Mouse (Mus musculus) megakaryocyte progenitor cell, adult 5-6 weeks (primary cell): ENCODE data around the gene Gsap. TPM values are rescaled to one million over a fixed set of nuclear protein-coding genes. Genes with fewer than 3 reads are reported as not detected.
"Not testable (repeated sequence)": the region's sequence is repeated elsewhere in the genome, so short reads cannot be mapped to it uniquely, and the experiment has no call there.

ENCODE experiments used
- ATAC-seq: replicated peaks from 2 replicates; pipeline ENCODE4 v1.8.0; 2016; ENCODE audit warnings: mild to moderate bottlenecking, moderate TSS enrichment, inconsistent platforms; ENCODE audit not compliant: poor library complexity
- total RNA-seq, 2 experiments: library from RNA; stranded (forward) in 1 of 2; stranded (reverse) in 1 of 2; fragments of 157-497, 149-512 nt in 1 of 2; fragments of 200-1000 nt in 1 of 2; gene quantifications; 2 replicates each; pipeline versions ENCODE4 v1.2.3 to v1.2.4; 2015 to 2017

The Gsap gene
- total RNA-seq, 2 experiments from 2014 or later = 4.4 to 5.6 TPM

DNA sequence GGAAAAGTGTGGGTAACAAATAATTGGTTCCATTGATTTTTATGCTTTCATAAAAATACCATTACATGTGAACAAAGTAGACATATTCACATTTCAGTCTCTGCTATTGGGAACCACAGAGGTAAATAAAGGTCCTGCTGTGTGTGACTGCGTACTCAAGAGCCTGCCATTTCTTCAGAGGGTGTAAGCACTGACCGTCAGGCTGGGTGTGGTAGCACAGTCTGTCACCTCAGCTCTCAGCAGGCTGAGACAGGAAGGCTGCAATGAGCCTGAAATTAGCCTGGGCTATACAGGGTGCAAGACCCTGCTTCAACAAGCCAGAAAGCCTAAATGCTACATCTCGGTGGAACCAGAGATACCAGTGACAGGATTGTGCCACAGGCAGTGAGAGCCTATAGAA is 114.0 kb downstream of the Gsap start:
- ATAC-seq = no peak

DNA sequence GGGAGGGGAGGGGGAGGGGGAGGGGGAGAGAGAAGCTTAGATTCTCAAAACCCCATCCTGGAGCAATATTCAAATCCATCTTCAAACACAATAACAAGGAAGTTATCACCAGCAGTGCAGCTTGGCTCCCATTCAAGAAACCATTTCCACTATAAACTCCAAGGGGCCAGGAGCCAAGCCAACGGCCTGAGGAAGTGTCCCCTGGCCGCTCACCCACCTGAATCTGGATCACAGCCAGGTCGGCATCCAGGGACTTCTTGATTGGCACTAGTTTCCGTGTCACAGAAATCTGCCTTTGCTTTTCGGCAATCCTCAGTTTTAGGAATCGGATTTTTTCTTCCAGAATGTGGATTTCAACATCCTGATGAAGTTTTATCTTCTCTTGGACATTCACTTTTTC is 115.0 kb downstream of the Gsap start:
- no peak for ATAC-seq

DNA sequence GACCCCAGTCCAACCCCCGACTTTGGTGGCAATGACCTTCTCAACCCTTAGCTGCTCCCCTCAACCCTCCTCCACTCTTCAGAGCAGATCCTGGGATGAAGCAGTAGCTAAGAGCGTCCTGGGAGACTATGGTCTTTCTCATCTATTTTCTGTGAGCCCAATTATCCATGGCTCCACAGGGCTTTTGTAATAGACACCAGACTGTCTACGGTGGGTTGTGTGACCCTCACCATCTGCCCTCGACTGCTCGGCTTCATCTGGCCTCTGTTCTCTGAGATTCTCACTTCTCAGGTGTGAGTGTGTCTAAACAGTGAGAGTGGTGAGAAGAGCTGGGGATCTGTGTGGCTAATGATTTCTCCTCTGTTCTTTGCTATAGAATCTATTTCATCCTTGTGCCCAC is 121.1 kb downstream of the Gsap start:
- no peak for ATAC-seq

DNA sequence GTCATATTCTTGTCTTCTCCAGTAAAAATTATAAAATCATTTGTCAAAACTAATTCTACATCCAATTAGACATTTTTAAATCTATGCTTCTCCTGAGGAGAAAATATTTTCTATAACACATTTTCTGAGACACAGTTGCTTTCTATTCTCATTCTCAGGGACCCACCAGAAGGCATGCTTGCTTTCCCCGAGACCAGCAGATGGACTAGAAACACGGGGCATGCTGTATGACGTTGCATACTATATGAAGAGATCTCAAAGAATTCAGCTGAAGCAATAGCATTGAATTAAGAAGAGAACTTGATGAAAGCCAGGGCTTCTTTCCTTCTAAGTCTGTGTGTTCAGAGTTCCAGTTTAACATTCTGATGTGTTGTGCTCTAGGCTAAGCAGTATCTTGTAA is 128.6 kb downstream of the Gsap start:
- no peak for ATAC-seq

DNA sequence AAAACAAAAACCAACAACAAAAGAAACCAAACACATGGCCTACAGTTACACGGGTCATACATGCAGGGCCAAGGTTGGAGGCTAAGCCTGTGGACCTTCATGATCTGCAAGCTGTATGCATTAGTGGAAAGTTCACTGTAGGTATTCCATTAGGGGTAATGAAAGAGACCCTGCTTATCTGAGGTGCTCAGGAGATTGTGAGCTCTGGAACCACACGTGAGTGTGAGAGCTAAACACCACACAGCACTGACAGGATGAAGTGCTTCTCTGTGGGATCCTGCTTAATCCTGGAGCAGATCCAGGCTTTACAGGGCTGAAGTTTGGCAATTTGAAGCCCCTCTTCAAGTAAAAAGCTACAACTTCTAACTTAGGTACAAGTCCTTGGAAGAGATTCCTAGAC is 134.1 kb downstream of the Gsap start:
- no peak for ATAC-seq

DNA sequence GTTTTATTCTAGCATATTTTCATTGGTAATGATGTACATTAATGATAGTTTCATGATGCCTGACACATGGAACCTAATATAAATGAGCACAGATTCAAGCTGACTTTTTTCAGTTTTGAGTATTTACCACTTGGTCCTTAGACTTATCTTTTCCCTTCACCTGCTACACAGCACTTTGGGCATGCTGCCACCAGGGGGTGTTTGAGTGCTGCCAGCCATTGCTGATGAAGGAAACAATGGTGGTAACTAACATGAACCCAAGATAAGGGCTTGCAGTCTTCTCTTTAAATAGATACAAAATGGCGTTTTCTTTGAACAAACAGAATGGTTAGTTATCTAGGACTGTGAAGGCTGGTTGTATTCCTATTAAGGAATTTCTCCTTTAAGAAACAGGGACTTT is 140.4 kb downstream of the Gsap start:
- ATAC-seq = peak; percentile 96

DNA sequence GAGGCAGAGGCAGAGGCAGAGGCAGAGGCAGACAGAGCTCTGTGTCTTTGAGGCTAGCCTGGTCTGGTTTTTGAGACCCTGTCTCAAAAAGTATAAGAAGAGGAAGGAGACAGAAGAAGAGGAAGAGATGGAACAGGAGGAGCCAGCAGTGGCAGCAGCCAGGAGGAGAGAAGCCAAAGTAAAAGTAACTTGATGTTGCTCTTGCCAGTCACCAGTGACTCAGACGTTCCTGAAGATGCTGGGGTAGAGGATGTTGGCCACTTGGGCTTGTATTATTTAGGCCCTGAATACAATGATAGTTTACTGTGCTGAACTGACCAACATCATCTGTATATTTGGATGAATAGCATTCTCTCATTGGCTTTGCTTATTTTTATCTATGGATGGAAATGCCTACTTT is 142.5 kb downstream of the Gsap start:
- ATAC-seq = no peak

DNA sequence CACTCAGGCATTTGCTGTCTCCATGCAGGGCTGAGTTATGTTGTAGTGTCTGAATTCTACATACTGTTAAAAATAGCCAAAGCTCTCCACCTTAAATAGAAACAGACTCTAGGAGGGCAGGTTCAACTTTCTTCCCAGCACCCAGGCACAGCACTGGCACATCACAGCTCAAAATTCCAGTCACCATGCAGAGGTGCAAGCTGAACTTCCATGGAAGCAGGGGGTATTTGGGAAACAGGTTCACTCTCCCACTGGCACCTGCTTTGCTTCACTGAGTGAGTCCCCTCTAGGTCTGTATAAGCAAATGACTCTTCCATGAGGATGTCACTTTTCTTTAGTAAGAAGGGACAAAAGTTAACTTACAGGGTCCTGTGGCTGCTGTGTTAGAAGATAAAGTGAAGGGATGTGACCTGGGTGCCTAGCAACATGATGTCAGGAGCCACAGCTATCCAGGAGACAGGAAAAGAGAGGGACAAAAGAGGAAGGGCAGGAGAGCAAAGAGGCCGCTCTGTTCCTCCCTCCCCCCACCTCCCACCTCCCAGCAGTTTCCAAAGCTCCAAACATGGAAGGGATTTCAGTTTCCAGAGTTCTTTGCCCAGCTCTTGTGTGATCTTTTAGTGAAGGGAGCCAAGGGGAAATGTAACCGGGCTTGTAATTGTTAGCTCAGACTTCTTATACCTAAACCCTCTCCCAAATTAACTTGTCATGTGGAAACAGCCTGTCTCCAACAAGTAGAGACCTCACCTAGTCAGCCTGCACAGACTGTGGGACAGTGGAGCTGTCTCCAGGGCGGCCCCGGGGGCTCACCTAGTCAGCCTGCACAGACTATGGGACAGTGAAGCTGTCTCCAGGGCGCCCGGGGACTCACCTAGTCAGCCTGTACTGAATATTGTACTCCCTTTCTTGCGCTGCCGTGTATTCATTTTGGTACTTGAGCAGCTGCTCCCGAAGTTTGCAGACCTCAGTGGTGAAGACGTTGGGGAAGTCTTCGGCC is 143.9 kb downstream of the Gsap start:
- ATAC-seq = no peak

DNA sequence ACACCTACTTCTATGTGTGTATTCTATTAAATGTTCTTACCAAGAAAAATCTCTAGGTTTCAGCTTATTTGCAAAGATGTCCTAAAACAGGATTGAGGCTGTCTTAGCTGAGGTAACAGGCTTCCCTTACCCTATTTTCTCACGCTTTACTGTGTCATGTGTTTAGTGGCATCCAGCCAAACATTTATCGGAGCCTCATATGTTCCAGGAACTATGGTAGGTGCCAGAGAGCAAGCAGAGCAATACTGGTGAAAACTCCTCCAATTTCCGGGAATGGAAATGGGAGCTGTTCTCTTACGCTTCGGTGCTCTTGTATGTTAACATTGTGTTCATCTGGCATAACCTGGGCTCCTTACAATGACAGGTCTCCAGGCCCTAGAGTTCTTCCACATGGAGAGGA is 145.6 kb downstream of the Gsap start:
- ATAC-seq = peak; percentile 40

DNA sequence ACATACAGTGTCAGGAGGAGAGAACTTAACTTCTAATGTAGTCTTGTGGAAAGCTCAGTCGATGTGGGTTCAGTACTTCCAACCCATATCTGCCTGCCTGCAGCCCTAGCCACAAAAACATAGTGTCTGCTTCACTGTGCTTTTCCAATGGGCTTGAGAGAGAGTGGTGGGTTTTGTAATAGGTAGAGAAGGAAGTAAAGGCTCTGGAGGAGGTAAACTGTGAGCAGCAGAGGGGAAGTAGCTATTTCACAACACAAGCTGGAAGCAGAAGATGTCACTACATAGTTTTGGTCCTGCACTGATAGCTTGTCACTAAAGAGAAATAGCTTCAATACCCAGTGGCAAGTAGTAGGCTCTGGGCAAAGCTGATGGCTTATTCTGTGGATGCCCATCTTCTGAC is 146.1 kb downstream of the Gsap start:
- peak; percentile 96 for ATAC-seq

DNA sequence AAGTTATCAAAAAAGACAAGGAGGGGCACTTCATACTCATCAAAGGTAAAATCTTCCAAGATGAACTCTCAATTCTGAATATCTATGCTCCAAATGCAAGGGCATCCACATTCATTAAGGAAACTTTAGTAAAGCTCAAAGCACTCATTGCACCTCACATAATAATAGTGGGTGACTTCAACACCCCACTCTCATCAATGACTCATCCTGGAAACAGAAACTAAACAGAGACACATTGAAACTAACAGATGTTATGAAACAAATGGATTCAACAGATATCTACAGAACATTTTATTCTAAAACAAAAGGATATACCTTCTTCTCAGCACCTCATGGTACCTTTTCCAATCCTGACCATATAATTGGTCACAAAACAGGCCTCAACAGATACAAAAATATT is 156.2 kb downstream of the Gsap start:
- not testable (repeated sequence) for ATAC-seq

DNA sequence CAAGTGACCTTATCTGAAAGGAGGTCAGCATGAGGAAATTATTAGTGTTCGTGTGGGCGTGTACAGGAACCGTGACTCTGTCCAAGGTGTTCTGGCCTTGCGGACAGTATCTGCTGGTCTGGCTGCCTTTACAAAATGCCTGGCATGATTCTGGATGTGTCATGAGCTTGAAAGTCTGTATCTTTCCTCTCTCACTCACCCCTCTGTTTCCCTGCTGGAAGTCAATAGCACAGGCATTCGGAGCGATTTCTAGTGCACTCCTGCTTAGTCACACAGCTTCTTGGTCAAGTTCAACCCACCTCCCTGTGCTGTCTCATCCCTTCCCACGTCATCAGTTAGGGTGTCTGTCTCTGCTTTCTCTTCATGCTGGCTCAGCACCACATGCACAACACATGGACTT is 162.3 kb downstream of the Gsap start:
- ATAC-seq = no peak

DNA sequence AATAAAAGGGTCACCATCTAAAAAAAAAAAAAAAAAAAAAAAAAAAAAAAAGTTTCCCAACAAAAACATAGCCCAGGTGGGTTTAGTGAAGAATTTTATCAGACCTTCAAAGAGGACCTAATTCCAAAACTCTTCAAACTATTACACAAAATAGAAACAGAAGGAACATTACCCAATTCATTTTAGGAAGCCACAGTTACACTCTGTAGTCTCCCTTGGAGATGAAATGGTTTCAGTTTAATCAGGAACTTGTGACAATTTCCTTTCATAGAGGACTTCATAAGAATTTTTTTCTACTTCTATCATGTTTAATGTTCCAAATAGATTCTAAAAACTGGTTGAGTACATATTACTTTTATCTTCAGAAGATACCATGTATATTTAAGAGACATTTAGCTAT is 165.6 kb downstream of the Gsap start:
- peak; percentile 58; the same call in 1 of the 2 replicates for ATAC-seq

DNA sequence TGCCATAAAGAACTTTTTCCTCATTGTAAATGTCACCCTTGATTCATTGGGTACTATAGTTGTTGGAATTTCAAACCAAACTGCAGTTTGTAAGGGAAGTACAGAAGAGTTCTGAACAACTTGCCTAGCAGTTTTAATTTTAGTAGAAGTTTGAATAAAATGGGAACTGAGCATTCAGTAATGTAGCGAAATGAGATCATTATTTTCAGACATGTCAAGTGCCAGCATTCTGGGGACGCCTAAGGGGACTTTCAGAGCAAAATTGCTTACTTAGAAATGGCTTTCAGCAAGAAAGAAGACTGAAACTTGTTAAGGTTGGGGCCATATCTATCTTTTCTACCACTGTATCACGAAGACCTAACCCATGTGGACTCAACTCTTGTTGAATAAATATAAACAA is 172.6 kb downstream of the Gsap start:
- no peak for ATAC-seq

DNA sequence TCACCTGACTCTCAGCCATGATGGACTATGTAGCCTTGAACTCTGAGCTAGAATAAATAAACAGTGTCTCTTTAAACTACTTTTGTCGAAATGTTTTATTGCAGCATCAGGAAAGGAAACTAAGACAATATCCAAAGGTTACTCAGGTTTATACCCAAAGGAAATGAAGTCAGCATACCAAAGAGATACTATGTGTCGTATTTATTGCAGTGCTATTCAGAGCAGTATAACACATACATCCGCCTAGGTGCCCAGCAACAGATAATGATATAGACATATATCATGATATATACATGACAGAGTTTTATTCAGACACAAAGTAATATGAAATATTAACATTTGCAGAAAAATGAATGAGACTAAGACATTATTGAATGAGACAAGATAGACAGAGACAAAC is 177.3 kb downstream of the Gsap start:
- no peak for ATAC-seq

Other genes with a start within 250 kb of the Gsap start
- gene Rsbn1l, start 229.9 kb upstream of the Gsap start, total RNA-seq (2015) = 30.6 and 33.0 TPM in 2 replicates
- 16.8 and 39.3 TPM in 2 replicates for gene Rsbn1l, start 229.9 kb upstream of the Gsap start, total RNA-seq (2017)
- 63.4 and 71.3 TPM in 2 replicates for gene Ptpn12, start 130.3 kb upstream of the Gsap start, total RNA-seq (2015)
- gene Ptpn12, start 130.3 kb upstream of the Gsap start, total RNA-seq (2017) = 24.4 and 25.0 TPM in 2 replicates
- 67.9 and 69.9 TPM in 2 replicates for gene Fgl2, start 186.4 kb downstream of the Gsap start, total RNA-seq (2015)
- gene Fgl2, start 186.4 kb downstream of the Gsap start, total RNA-seq (2017) = 77.0 and 79.6 TPM in 2 replicates
- not detected in 2 replicates for gene Ccdc146, start 238.4 kb downstream of the Gsap start, total RNA-seq (2015)
- gene Ccdc146, start 238.4 kb downstream of the Gsap start, total RNA-seq (2017) = 0.51 and 0.83 TPM in 2 replicates
- gene Fam185a, start 238.7 kb downstream of the Gsap start, total RNA-seq (2015) = 9.1 and 14.7 TPM in 2 replicates
- 15.2 and 17.2 TPM in 2 replicates for gene Fam185a, start 238.7 kb downstream of the Gsap start, total RNA-seq (2017)